Mouse (Mus musculus): ENCODE results near the gene Zwint.

GRCm38 (mm10) chr10:72613125-72613915, 41.3 kb upstream of the Zwint start:
- no peak for TF ChIP-seq CTCF (IDR thresholded peaks at IDR 0.05)
- TF ChIP-seq POLR2A (IDR thresholded peaks at IDR 0.05; ENCODE audit: insufficient read depth, low read depth, low read length): no peak
- no peak for TF ChIP-seq EP300 (IDR thresholded peaks at IDR 0.05; ENCODE audit: insufficient read depth, low read depth, low read length)

All from heart, adult 2 months (tissue).